Mouse (Mus musculus): ENCODE data around the gene Leng9.

DNA sequence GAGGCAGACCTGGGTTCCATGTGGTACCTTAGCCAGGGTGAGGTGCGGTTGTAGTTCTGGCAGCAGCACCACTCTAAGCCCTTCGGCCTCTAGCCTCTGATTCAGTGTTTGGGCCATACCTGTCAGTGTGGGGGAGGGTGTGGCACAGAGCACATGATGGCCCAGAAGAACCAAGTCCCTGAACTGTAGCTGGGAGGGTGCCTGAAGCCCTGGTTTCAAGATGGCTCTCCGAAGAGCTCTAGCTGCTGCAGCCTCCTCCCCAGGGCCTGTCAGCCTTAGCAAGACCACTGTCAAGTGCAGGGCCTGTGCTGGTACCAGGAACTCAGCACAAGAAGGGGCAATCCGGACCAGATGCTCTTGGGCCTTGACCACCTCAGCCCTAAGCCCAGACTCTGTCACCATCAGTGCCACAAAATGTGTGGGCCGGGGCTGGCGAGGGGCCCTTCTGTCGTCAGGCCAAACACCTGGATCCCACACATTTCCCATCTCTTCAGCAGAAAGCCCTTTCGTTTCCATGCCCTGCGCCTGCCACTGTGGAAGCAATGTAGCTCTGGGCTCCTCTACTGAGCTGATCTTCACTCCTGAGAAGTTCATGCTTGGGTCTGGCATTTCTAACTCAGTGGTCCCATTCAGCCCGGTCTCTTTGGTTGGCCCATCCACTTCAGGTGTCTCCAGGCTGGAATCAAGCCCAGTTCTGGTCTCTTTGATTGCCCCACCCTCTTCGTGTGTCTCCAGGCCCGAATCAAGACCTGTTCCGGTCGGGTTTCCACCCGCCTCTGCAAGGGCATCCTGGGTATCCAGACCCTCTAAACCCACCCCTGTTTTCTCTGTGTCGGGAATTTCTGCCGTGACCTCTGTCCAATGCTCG is 1.6 kb downstream of the Leng9 start:
- no peak for TF ChIP-seq CTCF (conservative IDR thresholded peaks at IDR 0.05; ENCODE audit: insufficient read depth, insufficient read length, low read depth, low read length)
- peak; percentile 16 for TF ChIP-seq POLR2A (IDR thresholded peaks at IDR 0.05; ENCODE audit: low read depth, low read length)

Measured in kidney, adult 2 months (tissue).